Mouse (Mus musculus) intestine, postnatal 0 days (tissue): ENCODE results near the gene Asic4. TPM values are rescaled to one million over a fixed set of nuclear protein-coding genes. Genes with fewer than 3 reads are reported as not detected.
A peak's percentile ranks its signal among the peaks of the same experiment; 100 is the strongest.

Experiments used
- ATAC-seq: fragments of 200-750 bp; cut with Nextera tagmentation; 2 replicates; pipeline ENCODE4 v1.8.0; 2017; ENCODE audit warnings: mild to moderate bottlenecking, moderate TSS enrichment, moderate library complexity
- H3K27ac ChIP-seq: fragments of 300-500 bp; sonication (generic); 2 replicates; pipeline ENCODE4 v1.5.1; 2014; ENCODE audit warnings: mild to moderate bottlenecking, low read depth, low read length, moderate library complexity
- H3K27me3 ChIP-seq: fragments of 300-500 bp; sonication (generic); replicated peaks from 2 replicates; pipeline ENCODE4 v1.6.1; 2014; ENCODE audit warnings: low read length, mixed read lengths; ENCODE audit not compliant: control insufficient read depth, insufficient read depth
- H3K36me3 ChIP-seq: fragments of 300-500 bp; sonication (generic); 2 replicates; pipeline ENCODE4 v1.6.1; 2014; ENCODE audit warnings: mild to moderate bottlenecking, moderate library complexity; ENCODE audit not compliant: control insufficient read depth, insufficient read depth
- H3K4me1 ChIP-seq: fragments of 300-500 bp; sonication (generic); replicated peaks from 2 replicates; pipeline ENCODE4 v1.6.1; 2014; ENCODE audit warnings: antibody characterized with exemption, low read length, mixed read lengths; ENCODE audit not compliant: control insufficient read depth, insufficient read depth
- H3K4me2 ChIP-seq: fragments of 300-500 bp; sonication (generic); replicated peaks from 2 replicates; pipeline ENCODE4 v1.6.1; 2014; ENCODE audit warnings: low read depth, mild to moderate bottlenecking, moderate library complexity
- H3K4me3 ChIP-seq: fragments of 300-500 bp; sonication (generic); 2 replicates; pipeline ENCODE4 v1.5.1; 2014; ENCODE audit warnings: low read depth, low read length
- H3K9ac ChIP-seq: fragments of 300-500 bp; sonication (generic); 2 replicates; pipeline ENCODE4 v1.6.1; 2014; ENCODE audit warnings: mild to moderate bottlenecking, low read depth, low read length
- H3K9me3 ChIP-seq: fragments of 300-500 bp; sonication (generic); 2 replicates; pipeline ENCODE4 v1.6.1; 2016; ENCODE audit warnings: mixed run types; ENCODE audit not compliant: control insufficient read depth
- CTCF ChIP-seq: sonication (generic); IDR thresholded peaks from 2 replicates; pipeline ENCODE4 v1.5.1; 2016; ENCODE audit warnings: low read depth, mild to moderate bottlenecking, control low read depth, antibody characterized with exemption, moderate library complexity
- WGBS: fragments of 180-500 bp; shearing (Covaris S2); extraction: QIAGEN DNeasy Blood & Tissue Kit; methylation state at CpG from one replicate; pipeline ENCODE4 v1.1.7; 2014; 5-methylcytosine and 5-hydroxymethylcytosine counted together
- polyA plus RNA-seq: library from polyadenylated mRNA; unstranded; fragments of >200 nt; fragmentation: Nextera tagmentation; extraction: Ambion mirVana; gene quantifications from 2 replicates; pipeline ENCODE4 v1.2.1, GENCODE M21; 2015

Asic4 gene
- polyA plus RNA-seq, 1 experiment from 2014 or later: 1.2 TPM

DNA sequence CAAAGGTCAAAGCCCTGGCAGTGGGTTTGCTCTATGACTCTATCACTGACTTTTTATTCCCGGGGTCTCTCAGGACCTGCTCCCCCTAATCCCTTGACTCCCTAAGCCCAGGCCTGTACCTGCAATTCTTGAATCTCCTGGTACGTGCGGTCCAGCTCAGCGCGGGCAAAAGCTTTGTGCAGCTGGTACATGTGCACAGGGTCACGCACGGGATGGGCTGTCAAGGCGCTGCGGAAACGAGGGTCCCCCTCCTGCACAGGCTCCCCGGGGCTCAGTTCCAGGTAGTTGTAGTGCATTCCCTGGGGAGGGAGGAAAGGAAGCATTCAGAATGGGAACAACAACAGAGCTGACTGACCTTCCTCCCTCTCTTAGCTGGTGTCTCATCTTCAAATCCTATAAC lies 26.2 kb downstream of the Asic4 start:
- no peak overlapping the region for H3K27ac ChIP-seq
- no peak overlapping the region for H3K4me3 ChIP-seq
- H3K27me3 ChIP-seq: peaks cover 11% of the 10 kb centered on the region; the same call in 1 of the 2 replicates
- no peaks in the 10 kb centered on the region for H3K4me1 ChIP-seq
- 96% methylated on average over 11 of the region's 11 CpGs for WGBS
- no peak overlapping the region for H3K9ac ChIP-seq
- H3K9me3 ChIP-seq: no peaks in the 10 kb centered on the region
- peaks cover 32% of the 10 kb centered on the region; the same call in 1 of the 2 replicates for H3K36me3 ChIP-seq
- no peak overlapping the region for H3K4me2 ChIP-seq
- TF ChIP-seq CTCF: no peak
- ATAC-seq: no peak

GRCm38 (mm10) chr1:75477264-75477965 lies 27.2 kb downstream of the Asic4 start:
- no peak overlapping the region for H3K9ac ChIP-seq
- H3K27ac ChIP-seq: no peak overlapping the region
- H3K4me1 ChIP-seq: no peaks in the 10 kb centered on the region
- TF ChIP-seq CTCF: peak; percentile 93
- 14% methylated on average over 35 of the region's 35 CpGs for WGBS
- no peaks in the 10 kb centered on the region for H3K9me3 ChIP-seq
- peak; percentile 14; the same call in 1 of the 2 replicates for ATAC-seq
- H3K27me3 ChIP-seq: peaks cover 11% of the 10 kb centered on the region; the same call in 1 of the 2 replicates
- H3K4me2 ChIP-seq: peak overlapping the region; percentile 97
- H3K4me3 ChIP-seq: peak overlapping the region; percentile 20
- H3K36me3 ChIP-seq: peaks cover 32% of the 10 kb centered on the region; the same call in 1 of the 2 replicates

DNA sequence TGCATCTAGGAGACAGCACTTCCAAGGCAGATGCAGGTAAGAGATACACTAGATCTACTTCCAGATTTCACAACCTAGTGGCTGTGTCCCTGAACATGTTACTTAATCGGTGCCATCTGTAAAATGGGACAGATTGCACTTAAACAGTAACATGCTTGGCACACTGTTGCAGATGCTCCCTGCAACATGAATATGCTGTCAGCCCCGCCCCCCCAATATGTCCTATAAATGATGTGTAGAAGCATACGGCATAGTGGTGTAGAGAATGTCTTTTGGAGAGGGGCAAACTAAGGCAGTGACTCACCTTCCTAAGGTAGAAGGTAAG lies 27.7 kb downstream of the Asic4 start:
- H3K27ac ChIP-seq: no peak overlapping the region
- H3K4me1 ChIP-seq: no peaks in the 10 kb centered on the region
- ATAC-seq: no peak
- H3K9ac ChIP-seq: no peak overlapping the region
- TF ChIP-seq CTCF: no peak
- H3K4me2 ChIP-seq: peak overlapping the region; percentile 97
- H3K27me3 ChIP-seq: peaks cover 11% of the 10 kb centered on the region; the same call in 1 of the 2 replicates
- peak overlapping the region; percentile 74; the same call in 1 of the 2 replicates for H3K4me3 ChIP-seq
- no peaks in the 10 kb centered on the region for H3K9me3 ChIP-seq
- H3K36me3 ChIP-seq: peaks cover 32% of the 10 kb centered on the region; the same call in 1 of the 2 replicates
- WGBS: 51% methylated on average over 3 of the region's 3 CpGs

DNA sequence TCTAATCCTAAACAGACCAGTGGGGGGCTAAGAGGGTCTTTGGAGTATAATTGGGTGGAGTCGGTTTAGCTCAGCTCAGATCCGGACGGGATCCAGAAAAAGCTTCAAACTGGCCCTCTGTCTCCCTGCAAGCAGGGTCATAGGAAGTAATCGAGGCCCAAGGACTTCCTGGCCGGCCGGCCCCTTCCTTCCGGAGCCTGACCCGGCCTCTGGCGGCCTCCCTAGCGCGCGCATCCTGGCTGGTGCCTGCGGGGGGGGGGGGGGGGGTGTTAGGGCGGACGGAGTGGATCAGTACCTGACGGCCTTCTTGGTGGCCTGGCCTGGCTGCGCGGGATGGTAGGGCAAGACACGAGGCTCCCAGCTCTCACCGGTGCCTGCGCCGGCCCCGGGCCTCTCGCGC lies 28.3 kb downstream of the Asic4 start:
- Histone ChIP-seq H3K4me3 (peak overlapping the region; percentile 74), H3K27me3 (peaks cover 11% of the 10 kb centered on the region; the same call in 1 of the 2 replicates), H3K4me2 (peak overlapping the region; percentile 97), H3K4me1 (no peaks in the 10 kb centered on the region), H3K36me3 (peaks cover 32% of the 10 kb centered on the region; the same call in 1 of the 2 replicates), H3K27ac (peak overlapping the region; percentile 80), H3K9ac (peak overlapping the region; percentile 67), H3K9me3 (no peaks in the 10 kb centered on the region)
- ATAC-seq: no peak
- under 1% methylated on average over 24 of the region's 25 CpGs for WGBS
- TF ChIP-seq CTCF: no peak

- Histone ChIP-seq H3K36me3 (peaks cover 27% of the 10 kb centered on the region; the same call in 1 of the 2 replicates), H3K4me3 (peak within 1 kb of the TSS; percentile 74), H3K9ac (peak within 1 kb of the TSS; percentile 67), H3K9me3 (no peaks in the 10 kb centered on the region), H3K4me1 (no peaks in the 10 kb centered on the region), H3K27ac (peak within 1 kb of the TSS; percentile 80), H3K4me2 (peak within 1 kb of the TSS; percentile 97), H3K27me3 (peaks cover 11% of the 10 kb centered on the region; the same call in 1 of the 2 replicates)
- ATAC-seq: peak; percentile 86
- WGBS: 0% methylated on average over 70 of the region's 76 CpGs
- TF ChIP-seq CTCF: peak; percentile 20; the same call in 1 of the 2 replicates
Observed at GRCm38 (mm10) chr1:75478916-75479634, 28.8 kb downstream of the Asic4 start, which contains the start of the genes Chpf and Tmem198. Gene Chpf, minus strand, starts transcription at chr1:75479307. Gene Tmem198, plus strand, starts transcription at chr1:75479532.

- H3K36me3 ChIP-seq: peaks cover 21% of the 10 kb centered on the region; the same call in 1 of the 2 replicates
- no peaks in the 10 kb centered on the region for H3K4me1 ChIP-seq
- 2% methylated on average over 20 of the region's 24 CpGs for WGBS
- ATAC-seq: no peak
- H3K4me3 ChIP-seq: peak overlapping the region; percentile 74
- TF ChIP-seq CTCF: peak; percentile 0; the same call in 1 of the 2 replicates
- H3K27me3 ChIP-seq: peaks cover 15% of the 10 kb centered on the region; the same call in 1 of the 2 replicates
- no peak overlapping the region for H3K9ac ChIP-seq
- no peak overlapping the region for H3K27ac ChIP-seq
- H3K9me3 ChIP-seq: no peaks in the 10 kb centered on the region
- H3K4me2 ChIP-seq: peak overlapping the region; percentile 97
Observed at GRCm38 (mm10) chr1:75479635-75479989, 29.4 kb downstream of the Asic4 start.
